Mouse (Mus musculus): ENCODE results near the gene Resp18. TPM values are rescaled to one million over a fixed set of nuclear protein-coding genes. Genes with fewer than 3 reads are reported as not detected.

The Resp18 gene
- total and polyA plus RNA-seq, 3 experiments = not detected

- H3K27me3 ChIP-seq (replicated peaks) = peaks cover 60% of the 10 kb centered on the region
- dilution Hi-C loops (cut with MboI; ENCODE audit: extremely low pct_ligation_motif_present, extremely low pct_unique_long_range_greater_than_20kb, low sequenced_read_pairs) (no loop called here), in situ Hi-C loops (cut with MboI; ENCODE audit: low pct_ligation_motif_present, low pct_unique_long_range_greater_than_20kb, low sequenced_read_pairs) (loop anchor here (25.0 kb wide), 1 partner anchor 326 kb away; the partner anchor contains the start of gene Cfap65)
- no peaks in the 10 kb centered on the region for H3K79me2 ChIP-seq (replicated peaks; ENCODE audit: control insufficient read depth, extremely low read depth, insufficient read depth, poor library complexity, severe bottlenecking)
- H3K9ac ChIP-seq (ENCODE audit: insufficient read depth, low read depth) = no peak overlapping the region
- no peak overlapping the region for H3K4me3 ChIP-seq (replicated peaks in 1 of 3; ENCODE audit: low read depth in 2 of 3, low read length in 2 of 3, poor library complexity in 1 of 3)
- no peaks in the 10 kb centered on the region for H3K4me1 ChIP-seq (ENCODE audit: control insufficient read depth in 1 of 2, insufficient read depth in 2 of 2)
- peak; percentile 32 for DNase-seq (ENCODE audit: extremely low read depth)
- no peak overlapping the region for H3K27ac ChIP-seq (ENCODE audit: insufficient read depth, low read depth)
- no peaks in the 10 kb centered on the region for H3K36me3 ChIP-seq (replicated peaks in 1 of 2; ENCODE audit: control insufficient read depth in 1 of 2, insufficient read depth in 1 of 2, low read length in 1 of 2)
- TF ChIP-seq TBP (conservative IDR thresholded peaks at IDR 0.05; ENCODE audit: low read depth, low read length) = no peak
- no peak for TF ChIP-seq GABPA (IDR thresholded peaks at IDR 0.05; ENCODE audit: insufficient replicate concordance, low read depth, low read length)
- TF ChIP-seq MEF2A (IDR thresholded peaks at IDR 0.05; ENCODE audit: borderline replicate concordance, low read depth, low read length) = no peak
- no peak for TF ChIP-seq USF1 (IDR thresholded peaks at IDR 0.05; ENCODE audit: low read depth, low read length)
- no peak for TF ChIP-seq CTCF (conservative IDR thresholded peaks at IDR 0.05 in 1 of 2, IDR thresholded peaks at IDR 0.05 in 1 of 2; ENCODE audit: low read depth in 2 of 2, low read length in 2 of 2)
- TF ChIP-seq CHD1 (IDR thresholded peaks at IDR 0.05; ENCODE audit: low read depth, low read length) = no peak
- no peak for TF ChIP-seq TCF12 (IDR thresholded peaks at IDR 0.05; ENCODE audit: low read depth, low read length)
- TF ChIP-seq ZMIZ1 (IDR thresholded peaks at IDR 0.05; ENCODE audit: low read depth, low read length) = no peak
- TF ChIP-seq NRF1 (IDR thresholded peaks at IDR 0.05; ENCODE audit: low read depth, low read length) = no peak
- TF ChIP-seq BHLHE40 (IDR thresholded peaks at IDR 0.05; ENCODE audit: low read depth, low read length) = no peak
- no peak for TF ChIP-seq JUND (conservative IDR thresholded peaks at IDR 0.05; ENCODE audit: low read depth, low read length)
- no peak for TF ChIP-seq ELF1 (IDR thresholded peaks at IDR 0.05; ENCODE audit: low read depth, low read length)
- no peak overlapping the region for H3K4me2 ChIP-seq (ENCODE audit: insufficient read depth, low read depth, poor library complexity, severe bottlenecking)
- no peaks in the 10 kb centered on the region for H3K9me3 ChIP-seq (replicated peaks; ENCODE audit: low read length)
Measured at GRCm38 (mm10) chr1:75262969-75263951, 15.0 kb downstream of the Resp18 start.

- no peaks in the 10 kb centered on the region for H3K79me2 ChIP-seq (replicated peaks; ENCODE audit: control insufficient read depth, extremely low read depth, insufficient read depth, poor library complexity, severe bottlenecking)
- dilution Hi-C loops (cut with MboI; ENCODE audit: extremely low pct_ligation_motif_present, extremely low pct_unique_long_range_greater_than_20kb, low sequenced_read_pairs) = no loop called here
- H3K27ac ChIP-seq (ENCODE audit: insufficient read depth, low read depth) = no peak overlapping the region
- H3K4me3 ChIP-seq (replicated peaks in 1 of 3; ENCODE audit: low read depth in 2 of 3, low read length in 2 of 3, poor library complexity in 1 of 3) = no peak overlapping the region
- DNase-seq (ENCODE audit: extremely low read depth) = no peak
- H3K9me3 ChIP-seq (replicated peaks; ENCODE audit: low read length) = no peaks in the 10 kb centered on the region
- in situ Hi-C loops (cut with MboI; ENCODE audit: low pct_ligation_motif_present, low pct_unique_long_range_greater_than_20kb, low sequenced_read_pairs) = loop anchor here (25.0 kb wide), 1 partner anchor 324 kb away; the partner anchor contains the start of gene Cfap65
- no peaks in the 10 kb centered on the region for H3K4me1 ChIP-seq (ENCODE audit: control insufficient read depth in 1 of 2, insufficient read depth in 2 of 2)
- H3K36me3 ChIP-seq (replicated peaks in 1 of 2; ENCODE audit: control insufficient read depth in 1 of 2, insufficient read depth in 1 of 2, low read length in 1 of 2) = no peaks in the 10 kb centered on the region
- H3K27me3 ChIP-seq (replicated peaks) = peaks cover 64% of the 10 kb centered on the region
- H3K4me2 ChIP-seq (ENCODE audit: insufficient read depth, low read depth, poor library complexity, severe bottlenecking) = no peak overlapping the region
- TF ChIP-seq PAX5 (IDR thresholded peaks at IDR 0.05; ENCODE audit: low read length) (no peak), GABPA (IDR thresholded peaks at IDR 0.05; ENCODE audit: insufficient replicate concordance, low read depth, low read length) (no peak), EP300 (IDR thresholded peaks at IDR 0.05; ENCODE audit: low read length) (no peak), UBTF (IDR thresholded peaks at IDR 0.05; ENCODE audit: low read depth, low read length) (no peak), SMC3 (IDR thresholded peaks at IDR 0.05; ENCODE audit: low read depth, low read length) (no peak), JUND (conservative IDR thresholded peaks at IDR 0.05; ENCODE audit: low read depth, low read length) (no peak)
- no peak overlapping the region for H3K9ac ChIP-seq (ENCODE audit: insufficient read depth, low read depth)
Measured at GRCm38 (mm10) chr1:75261278-75261677, 16.9 kb downstream of the Resp18 start.

Data from CH12.LX (cell line).